Mouse (Mus musculus): Measurements from ENCODE around the gene Nr2c2.

GRCm38 (mm10) chr6:92133617-92134016, 42.4 kb downstream of the Nr2c2 start:
- no peak for TF ChIP-seq EP300 (IDR thresholded peaks at IDR 0.05; ENCODE audit: low read depth)
- TF ChIP-seq CTCF (IDR thresholded peaks at IDR 0.05; ENCODE audit: low read depth): no peak

Data from liver, postnatal 0 days (tissue).